Mouse (Mus musculus) cortical plate, adult 2 months (tissue): ENCODE measurements around the gene Kdm2b.

Experiments used
- CTCF ChIP-seq: fragments of 200-500 bp; IDR thresholded peaks from 2 replicates; pipeline ENCODE4 v1.5.1; 2011; ENCODE audit warnings: mild to moderate bottlenecking, control low read depth, low read length; ENCODE audit not compliant: insufficient read depth; ENCODE audit errors: extremely low read depth
- POLR2A ChIP-seq: fragments of 200-500 bp; IDR thresholded peaks from 2 replicates; pipeline ENCODE4 v1.6.1; 2011; ENCODE audit warnings: mild to moderate bottlenecking, low read length, control low read depth; ENCODE audit not compliant: insufficient read depth; ENCODE audit errors: extremely low read depth

GRCm38 (mm10) chr5:122921941-122922340 is 67.7 kb downstream of the Kdm2b start:
- TF ChIP-seq POLR2A (no peak), CTCF (no peak)
